Mouse (Mus musculus): ENCODE measurements at regions not wholly inside any gene's neighbourhood (a gene's known extent, or its start where the extent isn't known, plus 50 kb on each side); places are given as distances from the start of the nearest gene placed in this dataset.

DNA sequence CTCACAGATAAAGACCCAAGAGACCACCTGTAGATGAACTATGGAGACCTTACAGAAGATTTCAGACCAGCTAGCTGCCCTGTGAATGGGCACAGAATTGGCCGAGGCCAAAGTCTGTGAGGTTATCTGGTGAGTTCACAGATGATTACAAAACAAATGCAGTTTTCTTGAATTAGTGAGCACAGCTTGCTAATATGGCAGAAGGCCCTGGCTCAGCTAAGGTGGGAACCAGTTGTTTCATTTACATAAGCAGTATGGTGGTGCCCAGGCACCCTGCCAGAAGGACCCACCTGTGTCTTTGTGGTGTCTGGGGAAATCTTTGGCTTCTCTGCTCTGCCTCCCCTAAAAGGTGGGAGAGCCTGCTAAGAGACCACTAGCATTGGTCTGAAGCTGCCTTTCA is 466.9 kb downstream of the Cd83 start:
- TF ChIP-seq CTCF (IDR thresholded peaks at IDR 0.05; ENCODE audit: low read depth) (no peak), EP300 (IDR thresholded peaks at IDR 0.05; ENCODE audit: low read depth) (no peak)
